Mouse (Mus musculus): ENCODE results near the gene Pnkp. TPM values are rescaled to one million over a fixed set of nuclear protein-coding genes. Genes with fewer than 3 reads are reported as not detected.
"Not testable (repeated sequence)": the region's sequence is repeated elsewhere in the genome, so short reads cannot be mapped to it uniquely, and the experiment has no call there.

The Pnkp gene
- polyA plus RNA-seq, 1 experiment from 2014 or later = 40.2 TPM

- Histone ChIP-seq H3K4me3 (peak within 1 kb of the TSS; percentile 95), H3K9me3 (no peaks in the 10 kb centered on the region), H3K4me1 (replicated peaks) (peaks cover 58% of the 10 kb centered on the region), H3K27ac (peak within 1 kb of the TSS; percentile 100), H3K27me3 (ENCODE audit: insufficient read depth, poor library complexity, severe bottlenecking) (no peaks in the 10 kb centered on the region), H3K36me3 (peaks cover 32% of the 10 kb centered on the region)
- 13% methylated on average over 29 of the region's 29 CpGs for WGBS
- peak; percentile 96 for DNase-seq (ENCODE audit: low spot score)
Observed at GRCm38 (mm10) chr7:44869697-44870528, 13.0 kb downstream of the Pnkp start, which contains the start of gene Ptov1. Gene Ptov1 (minus strand): TSS chr7:44869788.

GRCm38 (mm10) chr7:44870614-44871013, 13.7 kb downstream of the Pnkp start:
- Histone ChIP-seq H3K4me1 (replicated peaks) (peaks cover 52% of the 10 kb centered on the region), H3K27ac (peak overlapping the region; percentile 100), H3K9me3 (no peaks in the 10 kb centered on the region), H3K36me3 (peaks cover 27% of the 10 kb centered on the region), H3K4me3 (peak overlapping the region; percentile 95), H3K27me3 (ENCODE audit: insufficient read depth, poor library complexity, severe bottlenecking) (no peaks in the 10 kb centered on the region)
- DNase-seq (ENCODE audit: low spot score) = no peak
- WGBS = 87% methylated on average over 6 of the region's 6 CpGs

GRCm38 (mm10) chr7:44871181-44871580, 14.2 kb downstream of the Pnkp start:
- H3K36me3 ChIP-seq = peaks cover 27% of the 10 kb centered on the region
- peaks cover 47% of the 10 kb centered on the region for H3K4me1 ChIP-seq (replicated peaks)
- DNase-seq (ENCODE audit: low spot score) = no peak
- no peaks in the 10 kb centered on the region for H3K27me3 ChIP-seq (ENCODE audit: insufficient read depth, poor library complexity, severe bottlenecking)
- no peak overlapping the region for H3K4me3 ChIP-seq
- 51% methylated on average over 1 of the region's 1 CpGs for WGBS
- no peaks in the 10 kb centered on the region for H3K9me3 ChIP-seq
- H3K27ac ChIP-seq = no peak overlapping the region

GRCm38 (mm10) chr7:44871774-44872173, 14.8 kb downstream of the Pnkp start:
- Histone ChIP-seq H3K36me3 (peaks cover 27% of the 10 kb centered on the region), H3K4me1 (replicated peaks) (peaks cover 41% of the 10 kb centered on the region)
- WGBS = 89% methylated on average over 2 of the region's 2 CpGs
- not testable (repeated sequence) for H3K27me3 ChIP-seq (ENCODE audit: insufficient read depth, poor library complexity, severe bottlenecking); H3K27ac ChIP-seq; H3K9me3 ChIP-seq; H3K4me3 ChIP-seq; DNase-seq (ENCODE audit: low spot score)

- 92% methylated on average over 14 of the region's 14 CpGs for WGBS
- Histone ChIP-seq H3K4me3 (no peak overlapping the region), H3K36me3 (peaks cover 74% of the 10 kb centered on the region), H3K27me3 (ENCODE audit: insufficient read depth, poor library complexity, severe bottlenecking) (no peaks in the 10 kb centered on the region), H3K9me3 (no peaks in the 10 kb centered on the region), H3K4me1 (replicated peaks) (peaks cover under 1% of the 10 kb centered on the region; the same call in 1 of the 2 replicates), H3K27ac (no peak overlapping the region)
- no peak for DNase-seq (ENCODE audit: low spot score)
Observed at GRCm38 (mm10) chr7:44877833-44878232, 20.9 kb downstream of the Pnkp start.

GRCm38 (mm10) chr7:44883036-44883435, 26.1 kb downstream of the Pnkp start:
- no peaks in the 10 kb centered on the region for H3K9me3 ChIP-seq
- 94% methylated on average over 3 of the region's 3 CpGs for WGBS
- H3K36me3 ChIP-seq = peaks cover 98% of the 10 kb centered on the region
- H3K27me3 ChIP-seq (ENCODE audit: insufficient read depth, poor library complexity, severe bottlenecking) = no peaks in the 10 kb centered on the region
- H3K27ac ChIP-seq = no peak overlapping the region
- no peak overlapping the region for H3K4me3 ChIP-seq
- peaks cover 16% of the 10 kb centered on the region; the same call in 1 of the 2 replicates for H3K4me1 ChIP-seq (replicated peaks)
- DNase-seq (ENCODE audit: low spot score) = no peak

- Histone ChIP-seq H3K4me1 (replicated peaks) (peaks cover 26% of the 10 kb centered on the region; the same call in 1 of the 2 replicates), H3K4me3 (no peak overlapping the region; the same call in 1 of the 2 replicates), H3K9me3 (no peaks in the 10 kb centered on the region), H3K27ac (no peak overlapping the region), H3K27me3 (ENCODE audit: insufficient read depth, poor library complexity, severe bottlenecking) (no peaks in the 10 kb centered on the region), H3K36me3 (peaks cover 98% of the 10 kb centered on the region)
- no peak for DNase-seq (ENCODE audit: low spot score)
- 95% methylated on average over 5 of the region's 5 CpGs for WGBS
Observed at GRCm38 (mm10) chr7:44884637-44885036, 27.7 kb downstream of the Pnkp start.

- Histone ChIP-seq H3K27me3 (ENCODE audit: insufficient read depth, poor library complexity, severe bottlenecking) (no peaks in the 10 kb centered on the region), H3K36me3 (peaks cover 90% of the 10 kb centered on the region), H3K9me3 (no peaks in the 10 kb centered on the region), H3K4me1 (replicated peaks) (peaks cover 41% of the 10 kb centered on the region), H3K27ac (no peak overlapping the region), H3K4me3 (no peak overlapping the region)
- 92% methylated on average over 7 of the region's 7 CpGs for WGBS
- DNase-seq (ENCODE audit: low spot score) = no peak
Observed at GRCm38 (mm10) chr7:44886964-44887363, 30.0 kb downstream of the Pnkp start.

- no peaks in the 10 kb centered on the region for H3K27me3 ChIP-seq (ENCODE audit: insufficient read depth, poor library complexity, severe bottlenecking)
- peaks cover 46% of the 10 kb centered on the region for H3K4me1 ChIP-seq (replicated peaks)
- no peaks in the 10 kb centered on the region for H3K9me3 ChIP-seq
- H3K36me3 ChIP-seq = peaks cover 75% of the 10 kb centered on the region
- peak overlapping the region; percentile 20; the same call in 1 of the 2 replicates for H3K4me3 ChIP-seq
- whole genome bisulfite sequencing = 94% methylated on average over 13 of the region's 13 CpGs
- DNase-seq (ENCODE audit: low spot score) = no peak
- H3K27ac ChIP-seq = no peak overlapping the region
Observed at GRCm38 (mm10) chr7:44888256-44889105, 31.5 kb downstream of the Pnkp start.

GRCm38 (mm10) chr7:44890180-44890579, 33.2 kb downstream of the Pnkp start:
- no peak for DNase-seq (ENCODE audit: low spot score)
- no peaks in the 10 kb centered on the region for H3K9me3 ChIP-seq
- peaks cover 61% of the 10 kb centered on the region for H3K4me1 ChIP-seq (replicated peaks)
- peaks cover 58% of the 10 kb centered on the region for H3K36me3 ChIP-seq
- H3K4me3 ChIP-seq = peak overlapping the region; percentile 88
- no peak overlapping the region for H3K27ac ChIP-seq
- WGBS = 90% methylated on average over 6 of the region's 7 CpGs
- no peaks in the 10 kb centered on the region for H3K27me3 ChIP-seq (ENCODE audit: insufficient read depth, poor library complexity, severe bottlenecking)

GRCm38 (mm10) chr7:44890737-44891136, 33.8 kb downstream of the Pnkp start:
- H3K9me3 ChIP-seq = no peaks in the 10 kb centered on the region
- H3K27me3 ChIP-seq (ENCODE audit: insufficient read depth, poor library complexity, severe bottlenecking) = no peaks in the 10 kb centered on the region
- peaks cover 63% of the 10 kb centered on the region for H3K4me1 ChIP-seq (replicated peaks)
- peak overlapping the region; percentile 96; the same call in 1 of the 2 replicates for H3K27ac ChIP-seq
- DNase-seq (ENCODE audit: low spot score) = no peak
- 93% methylated on average over 4 of the region's 4 CpGs for WGBS
- H3K36me3 ChIP-seq = peaks cover 52% of the 10 kb centered on the region
- peak overlapping the region; percentile 88 for H3K4me3 ChIP-seq

GRCm38 (mm10) chr7:44891611-44892010, 34.7 kb downstream of the Pnkp start:
- DNase-seq (ENCODE audit: low spot score) = no peak
- H3K4me1 ChIP-seq (replicated peaks) = peaks cover 63% of the 10 kb centered on the region
- peaks cover 44% of the 10 kb centered on the region for H3K36me3 ChIP-seq
- no peaks in the 10 kb centered on the region for H3K9me3 ChIP-seq
- H3K27ac ChIP-seq = peak overlapping the region; percentile 96
- H3K27me3 ChIP-seq (ENCODE audit: insufficient read depth, poor library complexity, severe bottlenecking) = no peaks in the 10 kb centered on the region
- peak overlapping the region; percentile 88 for H3K4me3 ChIP-seq
- WGBS = 22% methylated on average over 6 of the region's 6 CpGs

Data from hindbrain, embryonic 10.5 days (tissue).